Mouse (Mus musculus): ENCODE measurements around the gene Noa1. TPM values are rescaled to one million over a fixed set of nuclear protein-coding genes. Genes with fewer than 3 reads are reported as not detected.

The Noa1 gene
- total RNA-seq, 1 experiment from 2014 or later, result 4.9 TPM

GRCm38 (mm10) chr5:77265081-77265670 is 44.7 kb downstream of the Noa1 start, which contains the start of gene Rest:
Gene Rest (plus strand): TSS chr5:77265491.
- peak; percentile 87 for ATAC-seq (replicated peaks; ENCODE audit: insufficient number of reproducible peaks, low FRiP score, low TSS enrichment, poor library complexity, severe bottlenecking)

- ATAC-seq (replicated peaks; ENCODE audit: insufficient number of reproducible peaks, low FRiP score, low TSS enrichment, poor library complexity, severe bottlenecking), result no peak
Measured at GRCm38 (mm10) chr5:77262105-77262504, 47.8 kb downstream of the Noa1 start.

- ATAC-seq (replicated peaks; ENCODE audit: insufficient number of reproducible peaks, low FRiP score, low TSS enrichment, poor library complexity, severe bottlenecking), result no peak
Measured at GRCm38 (mm10) chr5:77261137-77261536, 48.7 kb downstream of the Noa1 start.

GRCm38 (mm10) chr5:77260141-77260540 is 49.7 kb downstream of the Noa1 start:
- ATAC-seq (replicated peaks; ENCODE audit: insufficient number of reproducible peaks, low FRiP score, low TSS enrichment, poor library complexity, severe bottlenecking), result no peak

- ATAC-seq (replicated peaks; ENCODE audit: insufficient number of reproducible peaks, low FRiP score, low TSS enrichment, poor library complexity, severe bottlenecking), result no peak
Measured at GRCm38 (mm10) chr5:77259315-77259714, 50.6 kb downstream of the Noa1 start.

GRCm38 (mm10) chr5:77257603-77258002 is 52.3 kb downstream of the Noa1 start:
- no peak for ATAC-seq (replicated peaks; ENCODE audit: insufficient number of reproducible peaks, low FRiP score, low TSS enrichment, poor library complexity, severe bottlenecking)

GRCm38 (mm10) chr5:77254402-77254801 is 55.5 kb downstream of the Noa1 start:
- no peak for ATAC-seq (replicated peaks; ENCODE audit: insufficient number of reproducible peaks, low FRiP score, low TSS enrichment, poor library complexity, severe bottlenecking)

GRCm38 (mm10) chr5:77253154-77253553 is 56.7 kb downstream of the Noa1 start:
- no peak for ATAC-seq (replicated peaks; ENCODE audit: insufficient number of reproducible peaks, low FRiP score, low TSS enrichment, poor library complexity, severe bottlenecking)

- 0 out of 2 replicates have a peak, but pooled peaks have one; percentile 54 for ATAC-seq (replicated peaks; ENCODE audit: insufficient number of reproducible peaks, low FRiP score, low TSS enrichment, poor library complexity, severe bottlenecking)
Measured at GRCm38 (mm10) chr5:77252115-77252827, 57.6 kb downstream of the Noa1 start.

- ATAC-seq (replicated peaks; ENCODE audit: insufficient number of reproducible peaks, low FRiP score, low TSS enrichment, poor library complexity, severe bottlenecking), result no peak
Measured at GRCm38 (mm10) chr5:77251656-77252055, 58.2 kb downstream of the Noa1 start.

- no peak for ATAC-seq (replicated peaks; ENCODE audit: insufficient number of reproducible peaks, low FRiP score, low TSS enrichment, poor library complexity, severe bottlenecking)
Measured at GRCm38 (mm10) chr5:77250083-77250482, 59.8 kb downstream of the Noa1 start.

GRCm38 (mm10) chr5:77245787-77246671 is 63.9 kb downstream of the Noa1 start:
- ATAC-seq (replicated peaks; ENCODE audit: insufficient number of reproducible peaks, low FRiP score, low TSS enrichment, poor library complexity, severe bottlenecking), result peak; percentile 89

GRCm38 (mm10) chr5:77245463-77245786 is 64.5 kb downstream of the Noa1 start:
- no peak for ATAC-seq (replicated peaks; ENCODE audit: insufficient number of reproducible peaks, low FRiP score, low TSS enrichment, poor library complexity, severe bottlenecking)

GRCm38 (mm10) chr5:77244331-77244987 is 65.4 kb downstream of the Noa1 start:
- no peak for ATAC-seq (replicated peaks; ENCODE audit: insufficient number of reproducible peaks, low FRiP score, low TSS enrichment, poor library complexity, severe bottlenecking)

Other genes starting within 250 kb of the Noa1 start
- gene Hopx, start 195.0 kb downstream of the Noa1 start, total RNA-seq (2017), result 29.6 to 53.4 TPM (median 30.5 TPM) in 3 replicates
- gene Spink2, start 98.6 kb downstream of the Noa1 start, total RNA-seq (2017), result not detected in 3 replicates
- gene Rest, start 44.6 kb downstream of the Noa1 start, total RNA-seq (2017), result 39.7 to 45.8 TPM (median 40.3 TPM) in 3 replicates
- gene Polr2b, start 63 bp upstream of the Noa1 start, total RNA-seq (2017), result 105 to 132 TPM (median 106 TPM) in 3 replicates
- 2.7 to 6.7 TPM (median 5.0 TPM) in 3 replicates for gene Igfbp7, start 98.0 kb upstream of the Noa1 start, total RNA-seq (2017)